Mouse (Mus musculus) gastrocnemius, adult 2 months (tissue): ENCODE measurements around the gene Zc3h8. TPM values are rescaled to one million over a fixed set of nuclear protein-coding genes. Genes with fewer than 3 reads are reported as not detected.
A peak's percentile ranks its signal among the peaks of the same experiment; 100 is the strongest.

ENCODE experiments used
- DNase-seq: peaks from one replicate; pipeline ENCODE4 v3.0.0; 2022
- H3K27ac ChIP-seq: fragments of 200-600 bp; 2 replicates; pipeline ENCODE4 v1.8.1; 2022; ENCODE audit warnings: mild to moderate bottlenecking
- H3K4me3 ChIP-seq: fragments of 200-600 bp; 2 replicates; pipeline ENCODE4 v1.8.1; 2022; ENCODE audit warnings: mild to moderate bottlenecking, moderate library complexity
- CTCF ChIP-seq: fragments of 200-600 bp; IDR thresholded peaks from 2 replicates; pipeline ENCODE4 v1.8.1; 2022; ENCODE audit warnings: antibody characterized with exemption, mild to moderate bottlenecking, moderate library complexity
- intact Hi-C: fragments of 180-260 bp; cut with DNase I; formaldehyde crosslinking; loops from one replicate; pipeline ENCODE4 v1.15.1; 2025
- long read RNA-seq, 2 experiments: library from polyadenylated mRNA; stranded (forward); transcript quantifications; one replicate each; pipeline ENCODE4 v2.0.0; 2021
- total RNA-seq, 2 experiments: library from RNA; stranded (reverse); gene quantifications; 2 replicates each; pipeline ENCODE4 v1.2.3; 2021

The Zc3h8 gene
- 1 to 10 TPM; 8.4 to 9.7 TPM for total RNA-seq
- long read RNA-seq, experiment 1, transcript Zc3h8-201 (9 exons, 1,624 nt), result major isoform, 15 of 20 reads
- long read RNA-seq, experiment 1, partial matches to known transcripts, result 0 of 20 reads
- long read RNA-seq, experiment 1, other reads (novel, unspliced or antisense), result 5 of 20 reads
- long read RNA-seq, experiment 2, transcript Zc3h8-201 (9 exons, 1,624 nt), result major isoform, 20 of 24 reads
- long read RNA-seq, experiment 2, partial matches to known transcripts, result 1 of 24 reads
- long read RNA-seq, experiment 2, other reads (novel, unspliced or antisense), result 3 of 24 reads

GRCm38 (mm10) chr2:128943538-128944528 is at the start of gene Zc3h8:
Gene Zc3h8 (minus strand): TSS chr2:128944077.
- Histone ChIP-seq H3K27ac (peak within 1 kb of the TSS; percentile 95), H3K4me3 (peak within 1 kb of the TSS; percentile 77)
- DNase-seq, result peak; percentile 99
- intact Hi-C loops, result loop anchor here (1.0 to 10.0 kb wide), 3 partner anchors 23 to 259 kb away; partner anchors contain the start of genes Anapc1, Gm10762, Slc20a1 and Zc3h6
- no peak for TF ChIP-seq CTCF

GRCm38 (mm10) chr2:128984746-128985145 is 40.9 kb upstream of the Zc3h8 start:
- no peak for TF ChIP-seq CTCF
- H3K27ac ChIP-seq, result no peak overlapping the region
- H3K4me3 ChIP-seq, result no peak overlapping the region
- intact Hi-C loops, result no loop called here
- no peak for DNase-seq

DNA sequence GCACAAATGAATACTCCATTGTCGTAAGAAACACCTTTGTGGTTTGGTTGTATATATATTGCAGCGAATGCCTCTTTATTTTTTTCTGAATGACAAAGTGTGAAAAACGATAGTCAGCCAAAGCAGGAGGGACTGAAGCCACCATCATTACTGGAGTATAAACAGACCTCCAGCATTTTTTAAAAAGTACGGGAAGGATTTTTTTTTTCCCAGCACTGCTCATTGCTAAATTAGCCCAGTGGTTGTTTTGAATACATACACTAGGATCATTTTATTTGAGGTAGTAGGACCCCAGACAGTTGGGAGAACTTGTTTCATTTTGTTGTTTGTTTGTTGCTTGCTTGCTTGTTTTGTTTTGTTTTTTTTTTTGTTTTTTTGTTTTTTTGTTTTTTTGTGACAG is 31.7 kb upstream of the Zc3h8 start:
- no peak for DNase-seq
- H3K4me3 ChIP-seq, result no peak overlapping the region
- intact Hi-C loops, result no loop called here
- peak overlapping the region; percentile 24; the same call in 1 of the 2 replicates for H3K27ac ChIP-seq
- no peak for TF ChIP-seq CTCF

DNA sequence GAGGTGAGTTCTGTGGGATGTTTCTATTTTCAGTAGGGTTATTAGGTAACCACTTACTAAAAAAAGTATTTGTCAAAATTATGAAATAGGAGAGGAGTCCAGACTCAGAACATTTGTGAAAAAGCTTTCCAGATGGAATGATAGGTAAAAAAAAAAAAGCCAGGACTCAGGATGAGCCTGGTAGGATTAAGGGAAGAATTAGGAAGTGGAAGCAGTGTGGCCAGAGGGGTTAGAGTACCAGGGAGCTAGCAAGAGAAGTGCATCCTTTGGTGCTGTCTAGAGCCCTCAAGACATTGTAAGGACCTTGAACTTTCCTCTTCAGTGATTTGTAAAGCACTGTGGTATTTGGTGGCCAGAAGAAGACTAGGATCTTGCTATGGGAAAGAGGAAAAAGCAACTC is 28.4 kb upstream of the Zc3h8 start:
- Histone ChIP-seq H3K27ac (peak overlapping the region; percentile 100), H3K4me3 (peak overlapping the region; percentile 30; the same call in 1 of the 2 replicates)
- TF ChIP-seq CTCF, result no peak
- DNase-seq, result no peak
- intact Hi-C loops, result no loop called here

GRCm38 (mm10) chr2:128968475-128969083 is 24.7 kb upstream of the Zc3h8 start:
- Histone ChIP-seq H3K27ac (peak overlapping the region; percentile 100), H3K4me3 (peak overlapping the region; percentile 86)
- intact Hi-C loops, result no loop called here
- DNase-seq, result no peak
- TF ChIP-seq CTCF, result no peak

- no peak for TF ChIP-seq CTCF
- intact Hi-C loops, result loop anchor here (1.0 kb wide), 1 partner anchor 25 kb away; no protein-coding TSS in a partner anchor
- DNase-seq, result peak; percentile 88
- Histone ChIP-seq H3K27ac (peak within 1 kb of the TSS; percentile 100), H3K4me3 (peak within 1 kb of the TSS; percentile 86)
Measured at GRCm38 (mm10) chr2:128967661-128968441, 24.0 kb upstream of the Zc3h8 start, which contains the start of gene Gm10762. Gene Gm10762 (minus strand): TSS chr2:128967725.

DNA sequence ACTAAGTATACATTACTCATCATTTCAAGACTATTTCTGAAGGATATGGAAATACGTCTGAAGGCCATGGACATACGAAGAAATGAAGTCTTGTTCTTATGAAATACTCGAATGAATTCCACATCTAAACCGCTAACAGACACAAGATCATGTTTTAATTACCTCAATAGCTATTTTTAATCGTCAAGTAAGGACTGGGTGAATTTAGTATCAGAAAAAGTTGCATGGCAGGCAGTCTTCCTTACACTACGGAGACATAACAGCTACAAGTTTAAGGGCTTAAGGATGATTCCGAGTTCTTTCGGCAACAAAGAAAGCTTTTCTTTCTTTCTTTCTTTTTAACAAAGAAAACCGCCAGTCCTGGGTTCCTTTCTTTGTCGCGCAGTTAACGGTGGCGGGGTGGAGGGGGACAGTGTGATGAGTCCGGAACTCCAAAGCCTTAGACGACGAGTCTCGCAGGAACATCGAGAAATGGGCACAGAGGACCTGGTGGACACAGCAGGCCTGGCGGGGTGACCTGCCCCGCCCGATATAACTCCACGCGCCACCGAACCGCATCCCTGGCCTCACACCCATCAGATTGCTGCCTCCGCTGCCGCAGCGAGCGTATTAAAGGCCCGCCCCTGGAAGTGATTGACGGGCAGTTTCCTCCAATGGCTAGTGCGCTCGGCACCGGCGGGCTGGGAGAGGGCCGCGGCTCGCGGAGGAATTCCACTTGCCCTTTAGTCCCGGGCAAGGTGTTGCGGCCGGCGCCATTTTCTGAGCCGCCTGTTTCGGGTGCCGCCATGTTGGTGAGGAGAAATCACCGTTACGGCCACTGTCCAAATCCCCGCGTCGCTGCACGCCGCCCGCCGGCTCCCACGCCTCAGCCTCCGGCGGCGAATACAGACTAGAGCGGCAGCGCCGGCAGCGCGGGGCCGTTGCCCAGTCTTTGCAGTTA is 23.0 kb upstream of the Zc3h8 start, which contains the start of gene Zc3h6:
Gene Zc3h6 (plus strand): TSS at position 762 of the 940 bp plus-strand sequence.
- TF ChIP-seq CTCF, result no peak
- H3K27ac ChIP-seq, result peak within 1 kb of the TSS; percentile 100
- peak within 1 kb of the TSS; percentile 86 for H3K4me3 ChIP-seq
- intact Hi-C loops, result loop anchor here (1.0 kb wide), 1 partner anchor 24 kb away; no protein-coding TSS in a partner anchor
- DNase-seq, result peak; percentile 99

GRCm38 (mm10) chr2:128966236-128966635 is 22.4 kb upstream of the Zc3h8 start:
- intact Hi-C loops, result no loop called here
- TF ChIP-seq CTCF, result no peak
- peak overlapping the region; percentile 100 for H3K27ac ChIP-seq
- no peak for DNase-seq
- peak overlapping the region; percentile 86 for H3K4me3 ChIP-seq

DNA sequence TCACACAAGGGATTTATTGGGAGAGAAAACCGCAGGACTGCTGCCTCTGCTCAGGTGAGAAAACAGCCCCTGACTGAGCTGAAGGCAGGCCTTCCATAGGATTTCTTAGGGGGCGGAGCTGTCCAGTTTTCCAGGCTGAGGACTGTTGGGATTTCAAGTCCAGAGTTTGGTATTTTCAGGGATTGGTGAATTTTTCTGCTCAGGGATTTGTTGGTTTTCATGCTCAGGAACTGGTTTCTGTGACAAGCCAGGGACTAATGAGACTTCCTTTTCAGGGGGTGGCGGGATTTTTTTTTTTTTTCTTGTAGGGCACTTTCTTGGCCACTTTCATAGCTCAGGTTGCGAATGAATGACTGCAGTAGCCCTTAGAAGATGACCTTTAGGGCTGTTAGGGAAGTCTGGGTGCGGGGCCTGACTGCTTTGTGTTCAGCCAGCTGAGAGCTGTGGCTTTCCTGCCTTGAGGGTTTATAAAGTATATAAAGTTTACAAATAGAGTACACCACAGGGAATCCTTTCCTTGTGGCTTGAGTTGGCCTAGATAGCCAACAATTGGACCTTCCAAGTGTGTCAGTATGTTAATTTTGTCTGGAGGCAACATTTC is 21.7 kb upstream of the Zc3h8 start:
- Histone ChIP-seq H3K4me3 (no peak overlapping the region; the same call in 1 of the 2 replicates), H3K27ac (peak overlapping the region; percentile 100)
- no peak for TF ChIP-seq CTCF
- intact Hi-C loops, result no loop called here
- no peak for DNase-seq

DNA sequence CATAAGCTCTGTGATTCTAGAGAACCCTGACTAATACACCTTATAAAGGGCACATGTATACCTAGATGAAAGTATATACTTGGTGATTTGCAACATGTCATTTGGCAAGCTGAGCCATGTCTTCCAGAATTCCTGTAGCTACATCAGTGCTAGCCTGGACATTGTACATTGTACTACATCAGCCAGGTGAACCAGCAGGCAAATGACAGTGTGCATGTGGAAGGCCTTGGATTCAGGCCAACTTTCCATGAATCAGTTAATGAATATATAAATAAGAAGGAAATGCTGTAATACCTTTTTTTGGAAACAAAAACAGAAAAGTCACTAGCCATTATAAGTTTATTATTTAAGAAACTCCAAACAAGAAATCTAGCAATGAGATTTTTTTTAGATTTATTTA is 10.3 kb upstream of the Zc3h8 start:
- TF ChIP-seq CTCF, result no peak
- Histone ChIP-seq H3K4me3 (no peak overlapping the region), H3K27ac (no peak overlapping the region)
- intact Hi-C loops, result no loop called here
- no peak for DNase-seq
